Mouse (Mus musculus) hindlimb bud, embryonic 11.5 days (tissue): ENCODE measurements at regions not wholly inside any gene's neighbourhood (a gene's known extent, or its start where the extent isn't known, plus 50 kb on each side); places are given as distances from the start of the nearest gene placed in this dataset.

Source experiments
- DNase-seq: peaks from one replicate; pipeline ENCODE4 v3.0.0-alpha.2; 2012; ENCODE audit warnings: low read depth, low spot score; ENCODE audit errors: extremely low spot score

- no peak for DNase-seq
These were observed 203.2 kb upstream of the Chl1 start for GRCm38 (mm10) chr6:103307250-103307580.

GRCm38 (mm10) chr6:103312149-103312548 lies 198.2 kb upstream of the Chl1 start:
- DNase-seq: no peak

- DNase-seq: no peak
These were observed 197.5 kb upstream of the Chl1 start for GRCm38 (mm10) chr6:103312935-103313334.

GRCm38 (mm10) chr6:103318081-103318480 lies 192.3 kb upstream of the Chl1 start:
- no peak for DNase-seq

- DNase-seq: no peak
These were observed 191.6 kb upstream of the Chl1 start for GRCm38 (mm10) chr6:103318677-103319359.

- DNase-seq: no peak
These were observed 190.4 kb upstream of the Chl1 start for GRCm38 (mm10) chr6:103319964-103320363.

- no peak for DNase-seq
These were observed 189.8 kb upstream of the Chl1 start for GRCm38 (mm10) chr6:103320550-103320949.

- no peak for DNase-seq
These were observed 189.3 kb upstream of the Chl1 start for GRCm38 (mm10) chr6:103321058-103321457.

- DNase-seq: no peak
These were observed 187.9 kb upstream of the Chl1 start for GRCm38 (mm10) chr6:103322442-103322841.

GRCm38 (mm10) chr6:103335683-103336082 lies 174.7 kb upstream of the Chl1 start:
- DNase-seq: no peak

GRCm38 (mm10) chr6:103339961-103340732 lies 170.2 kb upstream of the Chl1 start:
- DNase-seq: no peak

- DNase-seq: no peak
These were observed 166.9 kb upstream of the Chl1 start for GRCm38 (mm10) chr6:103343515-103343914.

GRCm38 (mm10) chr6:103344413-103344812 lies 166.0 kb upstream of the Chl1 start:
- no peak for DNase-seq

GRCm38 (mm10) chr6:103345195-103345594 lies 165.2 kb upstream of the Chl1 start:
- DNase-seq: no peak

GRCm38 (mm10) chr6:103352405-103353124 lies 157.8 kb upstream of the Chl1 start:
- DNase-seq: no peak

GRCm38 (mm10) chr6:103353346-103353745 lies 157.0 kb upstream of the Chl1 start:
- no peak for DNase-seq

- no peak for DNase-seq
These were observed 143.4 kb upstream of the Chl1 start for GRCm38 (mm10) chr6:103366782-103367491.

- no peak for DNase-seq
These were observed 135.4 kb upstream of the Chl1 start for GRCm38 (mm10) chr6:103374956-103375355.

GRCm38 (mm10) chr6:103377277-103377676 lies 133.1 kb upstream of the Chl1 start:
- DNase-seq: no peak

- DNase-seq: no peak
These were observed 132.3 kb upstream of the Chl1 start for GRCm38 (mm10) chr6:103378047-103378446.

- no peak for DNase-seq
These were observed 129.4 kb upstream of the Chl1 start for GRCm38 (mm10) chr6:103381030-103381429.
